Mouse (Mus musculus) thymus, postnatal 25 days (tissue): ENCODE data around the gene Fst.

Experiments used
- DNase-seq: peaks from one replicate; pipeline ENCODE4 v3.0.0; 2022

The Fst gene

DNA sequence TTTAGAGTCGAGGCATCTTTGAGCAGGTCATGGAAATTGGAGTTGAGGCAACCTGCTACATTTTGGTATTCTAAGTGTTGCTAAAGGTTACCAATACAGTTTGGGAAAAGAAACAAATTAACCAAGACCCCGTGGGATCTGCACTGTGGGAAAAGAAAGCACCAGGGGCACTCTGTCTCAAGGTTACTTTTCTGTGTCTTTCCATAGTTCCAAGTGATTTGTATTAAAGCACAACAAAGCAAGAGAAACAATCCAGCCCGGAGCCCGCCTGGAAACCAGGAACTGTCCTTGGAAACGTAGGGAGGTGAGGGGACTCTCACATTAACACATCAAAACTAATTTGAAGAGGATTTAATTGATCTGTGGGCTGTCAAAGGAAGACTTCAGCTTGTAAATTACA lies 51.9 kb downstream of the Fst start:
- no peak for DNase-seq

DNA sequence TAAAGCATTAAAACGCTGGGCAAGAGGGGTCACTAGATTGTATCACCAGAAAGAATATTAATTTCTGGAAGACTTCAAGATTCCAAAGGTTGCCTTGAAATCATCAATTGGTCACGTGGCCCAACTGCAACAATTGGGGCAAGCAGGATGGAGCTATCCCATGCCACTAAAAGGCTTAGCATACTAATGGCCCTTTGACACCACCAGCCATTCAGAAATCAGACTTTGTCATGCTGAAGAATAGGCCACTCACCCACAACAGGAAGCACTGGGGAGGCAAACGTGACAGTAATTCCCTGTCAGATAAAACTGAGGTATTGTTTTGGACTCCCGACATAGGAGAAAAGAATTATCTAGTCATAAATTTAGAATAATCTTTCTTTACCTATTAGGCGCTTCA lies 52.3 kb downstream of the Fst start:
- no peak for DNase-seq

- no peak for DNase-seq
Observed at GRCm38 (mm10) chr13:114405100-114405715, 53.5 kb downstream of the Fst start.
